Mouse (Mus musculus) heart, postnatal 36 days (tissue): ENCODE measurements around the gene Gm49333. TPM values are rescaled to one million over a fixed set of nuclear protein-coding genes. Genes with fewer than 3 reads are reported as not detected.

ENCODE experiments used
- DNase-seq, 2 experiments: peaks; one replicate each; pipeline ENCODE4 v3.0.0; 2021 to 2022
- intact Hi-C: fragments of 180-260 bp; cut with DNase I; formaldehyde crosslinking; loops from one replicate; pipeline ENCODE4 v1.15.1; 2025
- microRNA-seq, 2 experiments: library from miRNA; unstranded; fragments of <30 nt; microRNA quantifications; one replicate each; pipeline ENCODE4 v1.2.0; 2021; ENCODE audit warnings: borderline number of aligned reads in 2 of 2
- total RNA-seq, 2 experiments: library from RNA; stranded (reverse); gene quantifications; 2 replicates each; pipeline ENCODE4 v1.2.3; 2021

Gm49333 gene
- total RNA-seq, 2 experiments from 2014 or later: not detected

- intact Hi-C loops: no loop called here
- DNase-seq: no peak
Measured at GRCm38 (mm10) chr16:20675213-20675612, 63.8 kb downstream of the Gm49333 start.

- intact Hi-C loops: no loop called here
- no peak for DNase-seq
Measured at GRCm38 (mm10) chr16:20676702-20677101, 65.3 kb downstream of the Gm49333 start.

- intact Hi-C loops: no loop called here
- no peak for DNase-seq
Measured at GRCm38 (mm10) chr16:20677380-20677779, 66.0 kb downstream of the Gm49333 start.

- peak; percentile 84 to 85 for DNase-seq
- intact Hi-C loops: no loop called here
Measured at GRCm38 (mm10) chr16:20677974-20678675, 66.7 kb downstream of the Gm49333 start.

- intact Hi-C loops: no loop called here
- no peak for DNase-seq
Measured at GRCm38 (mm10) chr16:20690774-20691173, 79.4 kb downstream of the Gm49333 start.

- intact Hi-C loops: no loop called here
- DNase-seq: no peak
Measured at GRCm38 (mm10) chr16:20691617-20692016, 80.2 kb downstream of the Gm49333 start.

GRCm38 (mm10) chr16:20692241-20692965, 81.0 kb downstream of the Gm49333 start:
- DNase-seq: no peak
- intact Hi-C loops: no loop called here

- peak; percentile 89 to 91 for DNase-seq
- intact Hi-C loops: loop anchor here (1.0 kb wide), 1 partner anchor 19 kb away; no protein-coding TSS in a partner anchor
Measured at GRCm38 (mm10) chr16:20693111-20693701, 81.8 kb downstream of the Gm49333 start, which contains the start of gene Fam131a. Fam131a (plus strand) TSS chr16:20693241.

- intact Hi-C loops: no loop called here
- DNase-seq: peak; percentile 48 to 60
Measured at GRCm38 (mm10) chr16:20694781-20695180, 83.4 kb downstream of the Gm49333 start.

Small RNAs within 50 kb of the gene (microRNA-seq; reads per million reads assigned to microRNA genes)
- 0 reads per million in 2 experiments for gene Mir1224

Other genes starting within 250 kb of the Gm49333 start
- gene Abcc5, start 185.2 kb upstream of the Gm49333 start, total RNA-seq: 10 to 100 TPM; 32.2 to 34.5 TPM
- 10 to 100 TPM; 54.4 to 64.3 TPM for gene Eif2b5, start 112.8 kb upstream of the Gm49333 start, total RNA-seq
- 10 to 100 TPM; 44.9 to 47.2 TPM for gene Dvl3, start 94.6 kb upstream of the Gm49333 start, total RNA-seq
- gene Ap2m1, start 76.1 kb upstream of the Gm49333 start, total RNA-seq: 100 to 1,000 TPM; 210 to 214 TPM
- 10 to 100 TPM; 62.6 to 65.9 TPM for gene Abcf3, start 63.0 kb upstream of the Gm49333 start, total RNA-seq
- under 1 TPM in 1 of 2 experiments, not detected in 1; 0.05 TPM for gene Vwa5b2, start 22.1 kb upstream of the Gm49333 start, total RNA-seq
- 1 to 10 TPM; 6.4 to 8.0 TPM for gene Eef1akmt4, start within 50 bp of the Gm49333 start, total RNA-seq
- gene Alg3, start 125 bp downstream of the Gm49333 start, total RNA-seq: 1 to 10 TPM; 8.7 to 8.8 TPM
- gene Camk2n2, start 9.7 kb downstream of the Gm49333 start, total RNA-seq: 1 to 10 TPM; 1.1 to 1.2 TPM
- gene Ece2, start 18.2 kb downstream of the Gm49333 start, total RNA-seq: 1 to 10 TPM in 1 of 2 experiments, under 1 TPM in 1; 0.41 to 1.2 TPM
- gene Psmd2, start 40.0 kb downstream of the Gm49333 start, total RNA-seq: 100 to 1,000 TPM; 214 to 216 TPM
- gene Eif4g1, start 56.7 kb downstream of the Gm49333 start, total RNA-seq: 100 to 1,000 TPM; 388 to 434 TPM
- gene Fam131a, start 81.6 kb downstream of the Gm49333 start, total RNA-seq: 10 to 100 TPM; 27.9 to 30.2 TPM
- 10 to 100 TPM; 10.5 to 12.4 TPM for gene Polr2h, start 106.1 kb downstream of the Gm49333 start, total RNA-seq
- gene Clcn2, start 106.1 kb downstream of the Gm49333 start, total RNA-seq: 1 to 10 TPM; 2.3 to 2.6 TPM
- 1 to 10 TPM; 2.1 to 2.5 TPM for gene Chrd, start 121.5 kb downstream of the Gm49333 start, total RNA-seq
- under 1 TPM in 1 of 2 experiments, not detected in 1; 0.25 TPM for gene Thpo, start 122.9 kb downstream of the Gm49333 start, total RNA-seq